Comparison of ENCODE assay signal across 11 mouse cellular contexts in genomic region chr15:85172054-85172453, GRCm38 (mm10). TPM values are rescaled to one million over a fixed set of nuclear protein-coding genes. Genes with fewer than 3 reads are reported as not detected.
DNase-seq lines count a peak whose midpoint lies in the region; ATAC-seq and TF ChIP-seq lines count a peak whose summit lies in the region.
"Had no signal": no experiment of that assay in that cellular context is flagged by ENCODE, and none has a peak within 500 bp of the region (broad histone marks: within the 10 kb centered on the region; RNA-seq: fewer than 3 reads in every experiment).

No protein-coding gene starts in this region.

- H3K27ac ChIP-seq in limb, embryonic 14.5 days (replicated peaks; ENCODE audit: low read depth, low read length), result no peak overlapping the region
- H3K27ac ChIP-seq in thymus, adult 2 months (ENCODE audit: control insufficient read depth, insufficient read depth, low read length), result no peak overlapping the region
- H3K27ac ChIP-seq: liver, embryonic 13.5 days had no signal

- no peak for TF ChIP-seq CTCF in thymus, adult 2 months (IDR thresholded peaks at IDR 0.05; ENCODE audit: borderline replicate concordance, control insufficient read depth, extremely low read depth, insufficient read depth, low read length, poor library complexity)

- H3K4me2 ChIP-seq in limb, embryonic 14.5 days (replicated peaks; ENCODE audit: low read depth, low read length, severe bottlenecking), result no peak overlapping the region
- H3K4me2 ChIP-seq: liver, embryonic 13.5 days had no signal

- H3K9me3 ChIP-seq in limb, embryonic 14.5 days (ENCODE audit: control insufficient read depth, low read length), result no peaks in the 10 kb centered on the region
- H3K9me3 ChIP-seq: liver, embryonic 13.5 days had no signal

- intact Hi-C loops in left cerebral cortex, postnatal 25 days (cut with DNase I), result no loop called here

- no peak overlapping the region for H3K9ac ChIP-seq in limb, embryonic 14.5 days (ENCODE audit: low read depth, low read length, severe bottlenecking)
- H3K9ac ChIP-seq: liver, embryonic 13.5 days had no signal

- no peaks in the 10 kb centered on the region for H3K36me3 ChIP-seq in limb, embryonic 14.5 days (ENCODE audit: control insufficient read depth, insufficient read depth, low read length)
- no peaks in the 10 kb centered on the region for H3K36me3 ChIP-seq in thymus, adult 2 months (ENCODE audit: control insufficient read depth, insufficient read depth, low read length)
- H3K36me3 ChIP-seq: liver, embryonic 13.5 days had no signal

- H3K4me3 ChIP-seq in limb, embryonic 14.5 days (replicated peaks; ENCODE audit: low read length), result no peak overlapping the region
- no peak overlapping the region for H3K4me3 ChIP-seq in thymus, adult 2 months (ENCODE audit: control insufficient read depth, insufficient read depth, low read length)
- H3K4me3 ChIP-seq: liver, embryonic 13.5 days had no signal

- ATAC-seq in limb, embryonic 14.5 days (ENCODE audit: low FRiP score, low read depth), result no peak

- DNase-seq in testis, postnatal 14 days (ENCODE audit: low spot score), result peak; percentile 46
- no peak for DNase-seq in testis, postnatal 10 days (ENCODE audit: low spot score)
- peak; percentile 53 for DNase-seq in heart, adult 8-10 months (ENCODE audit: low spot score)
- peak; percentile 58 for DNase-seq in limb, embryonic 14.5 days (ENCODE audit: low spot score)
- DNase-seq in spleen, postnatal 36 days (ENCODE audit: low spot score in 2 of 2), result no peak
- no peak for DNase-seq in thymus, adult 2 months
- DNase-seq in left cerebral cortex, postnatal 25 days (ENCODE audit: low spot score in 2 of 2), result no peak
- DNase-seq: cerebellum, adult 11 months; liver, embryonic 13.5 days had no signal

- WGBS in limb, embryonic 14.5 days, result 28% methylated on average over 2 of the region's 2 CpGs
- WGBS in thymus, adult 2 months, result 90% methylated on average over 2 of the region's 2 CpGs

- H3K4me1 ChIP-seq in limb, embryonic 14.5 days (ENCODE audit: control insufficient read depth, insufficient read depth, low read length), result peaks cover 5% of the 10 kb centered on the region
- H3K4me1 ChIP-seq in thymus, adult 2 months (replicated peaks; ENCODE audit: control insufficient read depth, insufficient read depth, low read length), result no peaks in the 10 kb centered on the region
- H3K4me1 ChIP-seq: liver, embryonic 13.5 days had no signal

- no peaks in the 10 kb centered on the region for H3K27me3 ChIP-seq in limb, embryonic 14.5 days (ENCODE audit: control insufficient read depth, insufficient read depth, low read length)
- no peaks in the 10 kb centered on the region for H3K27me3 ChIP-seq in thymus, adult 2 months (ENCODE audit: control insufficient read depth, insufficient read depth, low read length)
- H3K27me3 ChIP-seq: liver, embryonic 13.5 days had no signal

- TF ChIP-seq POLR2A in limb, embryonic 14.5 days (IDR thresholded peaks at IDR 0.05; ENCODE audit: borderline replicate concordance, extremely low read depth, insufficient read depth, insufficient read length), result no peak
- no peak for TF ChIP-seq POLR2A in thymus, adult 2 months (IDR thresholded peaks at IDR 0.05; ENCODE audit: control insufficient read depth, extremely low read depth, insufficient read depth, low read length, poor library complexity)

RNA-seq across cellular contexts. Expression of gene Fbln1, which starts 33.7 kb away (rescaled TPM):
- total RNA-seq in heart, adult 8-10 months (2022), result 10 to 100 TPM; 52.9 to 86.6 (median 70.1) TPM
- 255 and 292 TPM in 2 replicates for polyA plus RNA-seq in limb, embryonic 14.5 days (2012; rRNA removed)
- 265 and 288 TPM in 2 replicates for polyA plus RNA-seq in limb, embryonic 14.5 days (2014; fragmentation: Nextera tagmentation; extraction: Ambion mirVana)
- polyA plus RNA-seq in thymus, adult 2 months (2012; rRNA removed), result 28.6 and 46.8 TPM in 2 replicates
- total RNA-seq in left cerebral cortex, postnatal 25 days (2021), result 10 to 100 TPM; 10.3 to 10.8 TPM
- total RNA-seq: monocyte, adult 5-6 weeks had no signal

RNA-seq across cellular contexts. Expression of gene Ribc2, which starts 40.2 kb away (rescaled TPM):
- total RNA-seq in heart, adult 8-10 months (2022), result not detected
- polyA plus RNA-seq in limb, embryonic 14.5 days (2012; rRNA removed), result 0.44 and 0.73 TPM in 2 replicates
- polyA plus RNA-seq in limb, embryonic 14.5 days (2014; fragmentation: Nextera tagmentation; extraction: Ambion mirVana), result 0.62 and 0.72 TPM in 2 replicates
- 0.09 and 0.19 TPM in 2 replicates for polyA plus RNA-seq in thymus, adult 2 months (2012; rRNA removed)
- not detected for total RNA-seq in left cerebral cortex, postnatal 25 days (2021)
- total RNA-seq: granulocyte monocyte progenitor cell, adult 5-6 weeks; monocyte, adult 5-6 weeks had no signal
- polyA plus RNA-seq: liver, embryonic 13.5 days had no signal

RNA-seq across cellular contexts. Expression of gene Smc1b, which starts 40.3 kb away (rescaled TPM):
- total RNA-seq in heart, adult 8-10 months (2022), result not detected
- polyA plus RNA-seq in limb, embryonic 14.5 days (2012; rRNA removed), result 0.52 and 0.58 TPM in 2 replicates
- polyA plus RNA-seq in limb, embryonic 14.5 days (2014; fragmentation: Nextera tagmentation; extraction: Ambion mirVana), result 0.23 and 0.72 TPM in 2 replicates
- polyA plus RNA-seq in thymus, adult 2 months (2012; rRNA removed), result 0.24 TPM in 1 of 2 replicates, not detected in the other
- total RNA-seq in left cerebral cortex, postnatal 25 days (2021), result not detected
- total RNA-seq: granulocyte monocyte progenitor cell, adult 5-6 weeks; monocyte, adult 5-6 weeks had no signal

Comparison
In these comparisons a context has a peak if more than half of its experiments do, and no peak if none do; other contexts are left out.
1. DNase-seq: peak in testis, postnatal 14 days (single experiment), heart, adult 8-10 months (single experiment) and limb, embryonic 14.5 days (single experiment); none in testis, postnatal 10 days (single experiment), spleen, postnatal 36 days (0 of 2), thymus, adult 2 months (single experiment) and left cerebral cortex, postnatal 25 days (0 of 2).
2. RNA of gene Fbln1, which starts 33.7 kb away (total RNA-seq): 52.9 to 86.6 TPM in heart, adult 8-10 months; 10.3 to 10.8 TPM in left cerebral cortex, postnatal 25 days; every median in the first group is over 4 times any median in the second.